Mouse (Mus musculus) erythroblast, embryonic 14.5 days (primary cell): ENCODE data around the gene Gabpb2.

ENCODE experiments used
- GATA1 ChIP-seq: IDR thresholded peaks from 2 replicates; pipeline ENCODE4 v1.6.1; 2012; ENCODE audit warnings: low read length, inconsistent platforms, mixed read lengths
- TAL1 ChIP-seq: IDR thresholded peaks from 3 replicates; pipeline ENCODE4 v1.6.1; 2012; ENCODE audit warnings: low read length, inconsistent platforms, mixed read lengths

- no peak for TF ChIP-seq TAL1
- no peak for TF ChIP-seq GATA1
Measured at GRCm38 (mm10) chr3:95186100-95186499, 31.6 kb downstream of the Gabpb2 start.
